Mouse (Mus musculus): ENCODE measurements around the gene 1700003F12Rik.

The 1700003F12Rik gene

DNA sequence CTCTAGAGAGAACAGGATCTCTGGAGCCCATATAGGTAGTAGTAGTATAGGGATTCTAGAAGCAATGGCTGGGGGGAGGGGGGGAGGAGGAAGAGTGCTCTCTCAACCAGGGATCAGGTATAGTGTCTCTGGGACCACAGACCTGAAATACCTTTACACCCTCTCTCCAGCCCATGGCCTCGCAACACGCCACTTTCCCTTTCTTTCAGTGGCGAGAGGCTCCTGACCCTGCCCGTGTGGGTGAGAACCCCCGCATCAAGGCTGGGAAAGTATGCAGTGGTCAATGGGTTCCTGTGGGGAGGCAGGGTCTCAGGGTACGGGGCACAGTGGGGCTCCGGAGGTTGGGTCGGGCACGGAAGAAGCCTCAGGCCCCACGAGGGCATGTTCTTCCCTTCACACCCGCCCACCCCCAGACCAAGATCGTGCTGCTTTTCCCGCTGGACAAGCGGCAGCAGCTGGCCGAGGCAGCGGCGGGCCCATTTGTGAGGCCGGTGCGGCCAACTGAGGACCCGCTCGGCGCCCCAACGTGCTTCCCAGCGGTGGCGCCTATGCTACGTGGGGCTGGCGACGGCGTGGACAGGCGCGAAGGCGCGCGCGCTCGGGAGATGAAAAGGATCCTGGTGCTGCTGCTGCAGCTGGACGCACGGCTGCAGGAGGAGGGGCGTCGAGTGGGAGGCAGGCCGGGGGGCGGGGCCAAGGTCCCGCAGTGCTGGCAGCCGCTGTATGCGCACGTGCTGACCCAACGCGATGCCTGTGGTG lies 2.4 kb downstream of the 1700003F12Rik start:
- no peak for DNase-seq (ENCODE audit: low read depth)

DNA sequence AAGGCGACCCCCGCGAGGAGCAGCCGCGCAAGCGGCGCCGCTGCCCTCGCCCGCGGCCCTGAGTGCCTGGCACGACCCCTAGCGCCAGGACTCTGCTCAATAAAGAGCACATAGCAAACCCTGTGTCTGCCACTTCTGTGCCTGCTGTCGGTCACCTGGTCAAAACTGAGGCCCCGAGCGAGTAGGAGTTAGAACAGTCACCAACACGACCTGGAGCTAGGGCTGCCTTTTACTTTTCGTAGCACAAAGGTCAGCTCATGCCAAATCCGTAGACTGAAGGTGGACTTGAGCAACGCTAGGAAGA lies 3.0 kb downstream of the 1700003F12Rik start:
- no peak for DNase-seq (ENCODE audit: low read depth)

- no peak for DNase-seq (ENCODE audit: low read depth)
Observed at GRCm38 (mm10) chr2:154550937-154551336, 4.1 kb downstream of the 1700003F12Rik start.

- DNase-seq (ENCODE audit: low read depth) = no peak
Observed at GRCm38 (mm10) chr2:154551476-154551875, 4.6 kb downstream of the 1700003F12Rik start, which contains the start of gene Actl10. Gene Actl10 (plus strand): TSS chr2:154551776.

DNA sequence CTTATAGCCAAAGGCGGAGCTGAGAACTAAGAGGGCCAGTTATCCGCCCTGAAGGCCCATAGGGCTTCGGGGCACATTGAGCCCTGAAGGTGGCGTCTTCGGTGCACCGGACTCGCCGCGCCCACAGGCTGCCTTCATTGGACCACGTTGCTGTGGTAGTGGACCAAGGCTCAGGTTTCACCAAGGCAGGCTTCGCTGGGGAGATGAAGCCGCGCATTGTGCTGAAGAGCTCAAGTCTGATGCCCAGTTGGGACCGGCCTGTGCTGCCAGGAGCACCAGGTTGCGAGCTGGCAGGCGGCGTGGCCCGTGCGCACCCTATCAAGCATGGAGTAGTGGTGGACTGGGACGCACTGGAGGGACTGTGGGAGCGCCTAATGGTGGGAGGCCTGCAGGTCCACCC lies 5.0 kb downstream of the 1700003F12Rik start:
- DNase-seq (ENCODE audit: low read depth) = no peak

DNA sequence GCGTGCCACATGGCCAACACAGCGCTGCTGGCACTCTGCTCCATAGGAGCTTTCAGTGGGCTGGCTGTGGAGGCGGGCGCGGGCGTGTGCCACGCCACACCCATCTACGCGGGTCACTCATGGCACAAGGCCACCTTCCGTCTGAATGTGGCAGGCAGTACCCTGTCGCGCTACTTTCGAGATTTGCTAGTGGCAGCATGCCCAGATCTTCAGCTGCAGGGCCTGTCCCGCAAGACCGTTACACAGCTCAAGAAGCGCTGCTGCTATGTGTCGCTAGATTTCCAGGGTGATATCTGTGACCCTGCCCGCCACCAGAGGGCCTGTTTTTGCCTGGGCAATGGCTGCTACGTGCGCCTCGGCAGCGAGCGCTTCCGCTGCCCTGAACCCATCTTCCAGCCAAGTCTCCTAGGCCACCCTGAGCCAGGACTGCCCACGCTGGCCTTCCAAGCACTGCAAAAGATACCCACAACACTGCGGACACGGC lies 5.6 kb downstream of the 1700003F12Rik start:
- peak; percentile 45 for DNase-seq (ENCODE audit: low read depth)

GRCm38 (mm10) chr2:154555235-154555634 lies 8.3 kb downstream of the 1700003F12Rik start:
- no peak for DNase-seq (ENCODE audit: low read depth)

- DNase-seq (ENCODE audit: low read depth) = no peak
Observed at GRCm38 (mm10) chr2:154557184-154557832, 10.4 kb downstream of the 1700003F12Rik start.

DNA sequence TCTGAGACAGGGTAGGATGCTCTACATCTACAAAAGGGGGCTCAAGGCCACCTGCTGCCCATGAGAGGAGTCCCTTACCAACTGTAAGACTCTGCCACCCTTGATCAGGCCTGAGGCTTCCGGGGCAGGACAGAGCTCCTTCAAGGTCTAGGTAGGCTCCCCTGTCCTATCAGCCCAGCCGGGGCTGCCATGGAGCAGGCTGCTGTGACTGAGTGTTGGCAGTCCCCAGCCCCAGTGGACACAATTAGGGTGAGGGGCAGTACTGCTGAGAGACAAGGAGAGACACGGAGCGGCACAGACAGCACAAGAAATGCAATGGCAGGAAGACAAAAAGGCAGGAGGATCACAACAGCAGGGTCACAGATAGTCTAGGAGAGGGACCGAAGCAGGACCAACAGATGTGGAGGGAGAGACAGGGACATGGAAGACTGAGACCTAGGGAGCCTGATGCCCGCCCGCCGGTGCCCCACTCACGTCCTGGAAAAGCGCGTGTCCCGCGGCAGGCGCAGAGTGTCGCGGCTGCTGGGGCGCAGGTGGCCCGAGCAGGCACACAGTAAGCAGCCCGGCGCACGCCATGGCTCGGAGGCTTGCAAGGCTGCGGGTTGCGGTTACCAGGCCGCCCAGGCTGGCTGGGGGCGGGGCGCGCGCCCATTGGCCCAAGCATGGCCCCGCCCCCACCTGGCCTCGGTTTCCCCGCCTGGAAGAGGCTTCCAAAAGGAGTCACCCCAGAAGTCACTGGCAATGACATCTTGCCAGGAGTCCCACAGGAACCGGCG lies 11.6 kb downstream of the 1700003F12Rik start, which contains the start of gene Necab3:
Gene Necab3 (minus strand): TSS at position 627 of the 776 bp plus-strand sequence.
- no peak for DNase-seq (ENCODE audit: low read depth)

GRCm38 (mm10) chr2:154563612-154564170 lies 16.8 kb downstream of the 1700003F12Rik start:
- no peak for DNase-seq (ENCODE audit: low read depth)

- no peak for DNase-seq (ENCODE audit: low read depth)
Observed at GRCm38 (mm10) chr2:154565562-154565961, 18.7 kb downstream of the 1700003F12Rik start.

DNA sequence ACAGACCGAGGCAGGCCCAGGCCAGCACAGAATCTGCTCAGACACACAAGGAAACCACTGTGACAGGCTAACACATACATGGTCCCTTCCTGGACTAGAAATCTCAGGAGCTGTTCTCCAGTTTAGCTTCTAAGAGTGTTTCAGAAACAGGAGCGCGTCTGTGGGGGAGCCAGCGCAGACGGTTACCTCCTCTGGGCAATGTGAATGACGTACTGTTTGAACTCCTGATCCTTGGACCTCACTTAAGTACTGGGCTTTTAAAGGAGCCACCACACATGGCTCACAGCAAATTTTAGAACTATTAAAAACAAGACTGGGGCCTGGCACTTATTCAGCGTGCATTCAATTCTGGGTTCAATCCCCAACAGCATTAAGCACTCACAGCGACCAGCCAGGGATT lies 19.8 kb downstream of the 1700003F12Rik start:
- DNase-seq (ENCODE audit: low read depth) = no peak

DNA sequence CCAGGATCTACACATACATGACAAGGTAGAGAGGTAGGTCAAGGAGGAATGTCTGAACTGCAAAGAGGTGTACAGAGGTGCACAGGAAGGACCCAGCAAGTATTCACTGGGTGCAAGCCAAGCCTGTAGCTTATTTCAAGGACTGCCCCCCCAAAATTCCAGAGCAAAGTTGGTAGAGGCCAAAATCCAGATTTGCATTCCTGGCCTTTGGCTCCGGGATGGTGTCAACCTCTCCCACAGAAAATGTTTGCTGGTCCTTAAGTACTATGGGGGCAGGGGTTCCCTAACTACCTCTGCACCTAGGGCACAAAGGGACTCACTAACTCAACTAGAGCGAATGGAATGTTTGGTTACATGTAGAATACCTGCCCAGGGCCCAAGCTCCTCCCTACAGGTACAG lies 20.9 kb downstream of the 1700003F12Rik start:
- DNase-seq (ENCODE audit: low read depth) = no peak

DNA sequence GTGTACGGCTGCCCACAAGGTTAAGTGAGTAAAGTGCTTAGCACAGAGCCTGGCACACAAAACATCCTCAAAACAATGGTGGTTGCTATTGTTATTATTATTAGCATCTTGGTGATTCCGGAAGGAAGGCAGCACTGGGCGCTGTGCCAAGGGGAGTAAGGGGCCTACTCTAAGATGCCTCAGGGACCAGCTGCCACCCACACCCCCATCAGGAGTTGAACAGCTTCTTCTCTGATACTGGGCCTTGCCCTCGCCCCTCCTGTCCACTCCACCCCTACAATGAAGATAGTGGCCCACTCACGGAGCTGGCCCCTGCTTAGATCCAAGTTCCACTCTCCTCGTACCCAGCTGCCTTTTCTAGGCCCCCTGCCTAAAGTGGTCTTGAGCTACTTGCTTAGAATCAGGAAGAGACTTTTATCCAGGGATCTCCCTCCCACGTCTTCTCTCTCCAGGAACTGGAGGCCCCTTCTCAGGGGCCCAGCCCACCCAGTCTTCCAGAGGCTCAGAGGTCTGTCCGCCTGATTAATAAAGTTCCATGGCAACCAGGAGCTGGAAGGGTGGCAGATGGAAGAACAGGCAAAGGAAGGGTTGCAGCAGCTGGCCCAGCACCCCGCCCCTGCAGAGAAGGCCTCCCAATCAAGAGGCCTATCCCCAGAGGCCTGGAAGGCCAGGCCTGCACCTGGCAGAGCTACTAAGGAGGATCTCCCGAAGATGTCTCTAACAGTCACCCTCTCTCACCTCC lies 21.6 kb downstream of the 1700003F12Rik start:
- peak; percentile 40 for DNase-seq (ENCODE audit: low read depth)

GRCm38 (mm10) chr2:154569071-154569748 lies 22.3 kb downstream of the 1700003F12Rik start:
- DNase-seq (ENCODE audit: low read depth) = peak; percentile 84

DNA sequence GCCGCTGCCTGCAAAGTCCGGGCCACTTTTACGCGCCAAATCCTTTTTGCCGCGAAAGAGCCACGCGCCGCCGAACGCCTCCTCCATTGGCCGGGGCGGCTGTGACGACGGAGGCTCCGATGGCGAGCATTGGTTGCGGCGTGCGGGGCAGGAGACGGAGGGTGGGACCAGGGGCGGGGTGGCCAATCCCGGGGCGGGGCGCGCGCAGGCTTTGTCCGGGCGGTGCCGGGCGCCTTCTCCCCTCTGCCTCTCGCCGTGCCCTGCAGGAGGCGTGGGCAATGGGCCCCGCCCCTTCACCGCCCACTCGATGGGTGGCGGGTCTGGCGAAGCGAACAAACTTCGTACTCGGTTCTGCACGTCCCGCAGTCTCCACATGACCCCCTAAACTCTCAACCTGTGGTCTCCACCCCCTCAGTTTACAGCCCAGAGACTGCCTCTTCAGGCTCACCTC lies 23.0 kb downstream of the 1700003F12Rik start, which contains the start of gene E2f1:
Gene E2f1 (minus strand): TSS at position 57 of the 451 bp plus-strand sequence.
- DNase-seq (ENCODE audit: low read depth) = peak; percentile 95

GRCm38 (mm10) chr2:154570666-154571065 lies 23.8 kb downstream of the 1700003F12Rik start:
- DNase-seq (ENCODE audit: low read depth) = peak; percentile 86

GRCm38 (mm10) chr2:154571266-154571665 lies 24.4 kb downstream of the 1700003F12Rik start:
- DNase-seq (ENCODE audit: low read depth) = peak; percentile 70

- DNase-seq (ENCODE audit: low read depth) = no peak
Observed at GRCm38 (mm10) chr2:154571976-154572375, 25.1 kb downstream of the 1700003F12Rik start.

- DNase-seq (ENCODE audit: low read depth) = no peak
Observed at GRCm38 (mm10) chr2:154572996-154573395, 26.1 kb downstream of the 1700003F12Rik start.

- DNase-seq (ENCODE audit: low read depth) = peak; percentile 18
Observed at GRCm38 (mm10) chr2:154574271-154574670, 27.4 kb downstream of the 1700003F12Rik start.

Measured in 416B (cell line).